Mouse (Mus musculus) megakaryocyte, embryonic 14.5 days (primary cell): ENCODE results near the gene Slc2a12. TPM values are rescaled to one million over a fixed set of nuclear protein-coding genes. Genes with fewer than 3 reads are reported as not detected.
A peak's percentile ranks its signal among the peaks of the same experiment; 100 is the strongest.

Experiments used
- H3K27me3 ChIP-seq: replicated peaks from 2 replicates; pipeline ENCODE3; 2012; ENCODE audit warnings: inconsistent platforms
- H3K36me3 ChIP-seq: replicated peaks from 2 replicates; pipeline ENCODE3; 2012; ENCODE audit warnings: low read length, inconsistent platforms, mixed read lengths
- H3K4me1 ChIP-seq: 2 replicates; pipeline ENCODE4 v1.6.1; 2012; ENCODE audit warnings: inconsistent platforms
- H3K4me3 ChIP-seq: replicated peaks from 2 replicates; pipeline ENCODE3; 2012; ENCODE audit warnings: moderate library complexity, mild to moderate bottlenecking, inconsistent platforms
- H3K9me3 ChIP-seq: 2 replicates; pipeline ENCODE4 v1.6.1; 2012; ENCODE audit warnings: inconsistent platforms
- FLI1 ChIP-seq: IDR thresholded peaks from 2 replicates; pipeline ENCODE4 v1.6.1; 2012; ENCODE audit warnings: low read length, inconsistent platforms, mixed read lengths
- GATA1 ChIP-seq: IDR thresholded peaks from 3 replicates; pipeline ENCODE4 v1.6.1; 2012; ENCODE audit warnings: mixed read lengths, low read length, inconsistent platforms, borderline replicate concordance
- polyA plus RNA-seq: library from polyadenylated mRNA; stranded (reverse); fragments of >175 nt; gene quantifications from 2 replicates; pipeline ENCODE4 v1.2.3, GENCODE M21; 2012; ENCODE audit warnings: low replicate concordance; ENCODE audit not compliant: insufficient read depth

Gene Slc2a12
- polyA plus RNA-seq, 1 experiment = not detected

DNA sequence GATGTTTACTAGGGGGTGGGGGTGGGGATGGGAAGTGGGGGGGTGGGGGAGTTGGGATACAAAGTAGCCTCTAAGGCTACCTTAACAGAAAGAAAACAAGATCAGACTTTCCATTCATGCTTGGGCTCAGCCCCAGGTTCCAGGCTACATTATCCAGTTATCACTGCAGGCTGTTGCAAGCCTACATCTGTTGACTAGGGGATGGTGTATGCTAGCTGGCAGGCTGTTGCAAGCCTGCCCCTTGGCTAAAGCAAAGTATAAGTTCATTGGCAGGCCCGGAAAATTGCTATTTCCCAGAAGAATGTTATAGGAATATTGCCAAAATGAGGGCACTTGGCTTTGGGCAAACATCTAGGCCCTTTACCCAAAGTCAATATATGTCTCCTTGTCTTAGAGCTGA, 16.0 kb upstream of the Slc2a12 start:
- TF ChIP-seq FLI1 (no peak), GATA1 (no peak)
- Histone ChIP-seq H3K9me3 (peaks cover 5% of the 10 kb centered on the region; the same call in 1 of the 2 replicates), H3K4me1 (no peaks in the 10 kb centered on the region), H3K36me3 (no peaks in the 10 kb centered on the region), H3K4me3 (no peak overlapping the region), H3K27me3 (no peaks in the 10 kb centered on the region)

DNA sequence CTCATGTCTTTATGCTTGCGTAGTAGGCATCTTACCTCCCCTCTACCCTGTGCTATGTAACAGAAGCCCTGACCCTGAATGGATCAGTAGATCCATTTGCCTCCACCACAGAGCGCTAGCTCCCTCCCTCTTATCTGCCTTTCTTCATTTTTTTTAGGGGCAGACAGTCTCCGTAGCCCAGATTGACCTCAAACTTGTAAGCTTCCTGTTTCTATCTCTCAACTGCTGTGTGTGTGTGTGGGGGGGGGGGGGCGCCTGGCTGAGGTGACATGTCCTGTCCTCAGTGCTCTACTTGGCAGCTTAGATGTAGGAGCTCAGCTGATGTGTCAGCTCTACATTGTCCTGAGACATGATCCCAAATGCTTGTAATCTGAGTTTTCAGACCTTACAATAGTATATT, 13.7 kb upstream of the Slc2a12 start:
- H3K9me3 ChIP-seq = peaks cover 5% of the 10 kb centered on the region; the same call in 1 of the 2 replicates
- no peaks in the 10 kb centered on the region for H3K36me3 ChIP-seq
- TF ChIP-seq GATA1 (no peak), FLI1 (no peak)
- no peak overlapping the region for H3K4me3 ChIP-seq
- no peaks in the 10 kb centered on the region for H3K27me3 ChIP-seq
- no peaks in the 10 kb centered on the region for H3K4me1 ChIP-seq

DNA sequence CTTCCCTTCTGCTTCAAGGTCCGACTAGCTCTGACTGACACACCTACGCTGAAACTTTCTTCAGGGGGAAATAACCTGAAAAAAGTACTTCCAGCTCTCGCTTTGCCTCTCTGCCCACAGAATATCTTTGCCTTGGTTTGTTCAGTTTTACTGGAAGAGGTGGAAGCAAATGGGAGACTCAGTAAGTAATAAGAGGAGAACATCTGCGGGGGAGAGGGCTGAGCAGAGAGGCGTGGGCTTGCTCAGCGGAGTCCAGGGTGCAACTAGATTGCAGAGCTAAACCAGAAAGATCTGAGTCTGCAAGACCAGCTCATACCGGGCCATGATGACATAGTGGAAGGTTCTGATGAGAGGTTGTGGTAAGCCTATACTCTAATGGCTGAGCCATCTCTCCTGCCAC, 13.3 kb upstream of the Slc2a12 start:
- H3K36me3 ChIP-seq = no peaks in the 10 kb centered on the region
- no peaks in the 10 kb centered on the region for H3K4me1 ChIP-seq
- H3K4me3 ChIP-seq = no peak overlapping the region
- no peaks in the 10 kb centered on the region for H3K27me3 ChIP-seq
- no peak for TF ChIP-seq FLI1
- no peak for TF ChIP-seq GATA1
- peaks cover 5% of the 10 kb centered on the region; the same call in 1 of the 2 replicates for H3K9me3 ChIP-seq

DNA sequence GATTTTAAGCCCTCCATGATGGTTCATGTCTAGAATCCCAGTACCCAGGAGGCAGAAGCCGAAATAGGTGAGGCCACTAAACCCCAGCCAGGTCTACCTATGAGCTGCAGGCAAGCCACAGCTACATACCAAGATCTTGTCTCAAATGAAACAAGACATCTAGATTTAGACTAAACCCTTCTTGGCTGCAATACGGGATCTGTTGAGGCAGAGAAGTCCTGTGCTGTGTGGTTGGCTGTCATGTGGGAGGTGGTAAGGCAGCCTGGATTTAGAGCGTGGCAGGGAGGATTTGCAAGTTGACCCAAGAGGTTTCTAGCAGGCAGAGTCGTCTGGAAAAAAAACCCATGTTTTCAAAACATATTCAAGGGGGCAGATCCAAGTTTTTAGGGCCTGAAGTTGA, 12.9 kb upstream of the Slc2a12 start:
- Histone ChIP-seq H3K4me3 (no peak overlapping the region), H3K9me3 (peaks cover 5% of the 10 kb centered on the region; the same call in 1 of the 2 replicates), H3K27me3 (no peaks in the 10 kb centered on the region), H3K36me3 (no peaks in the 10 kb centered on the region), H3K4me1 (no peaks in the 10 kb centered on the region)
- TF ChIP-seq FLI1 = no peak
- TF ChIP-seq GATA1 = no peak

DNA sequence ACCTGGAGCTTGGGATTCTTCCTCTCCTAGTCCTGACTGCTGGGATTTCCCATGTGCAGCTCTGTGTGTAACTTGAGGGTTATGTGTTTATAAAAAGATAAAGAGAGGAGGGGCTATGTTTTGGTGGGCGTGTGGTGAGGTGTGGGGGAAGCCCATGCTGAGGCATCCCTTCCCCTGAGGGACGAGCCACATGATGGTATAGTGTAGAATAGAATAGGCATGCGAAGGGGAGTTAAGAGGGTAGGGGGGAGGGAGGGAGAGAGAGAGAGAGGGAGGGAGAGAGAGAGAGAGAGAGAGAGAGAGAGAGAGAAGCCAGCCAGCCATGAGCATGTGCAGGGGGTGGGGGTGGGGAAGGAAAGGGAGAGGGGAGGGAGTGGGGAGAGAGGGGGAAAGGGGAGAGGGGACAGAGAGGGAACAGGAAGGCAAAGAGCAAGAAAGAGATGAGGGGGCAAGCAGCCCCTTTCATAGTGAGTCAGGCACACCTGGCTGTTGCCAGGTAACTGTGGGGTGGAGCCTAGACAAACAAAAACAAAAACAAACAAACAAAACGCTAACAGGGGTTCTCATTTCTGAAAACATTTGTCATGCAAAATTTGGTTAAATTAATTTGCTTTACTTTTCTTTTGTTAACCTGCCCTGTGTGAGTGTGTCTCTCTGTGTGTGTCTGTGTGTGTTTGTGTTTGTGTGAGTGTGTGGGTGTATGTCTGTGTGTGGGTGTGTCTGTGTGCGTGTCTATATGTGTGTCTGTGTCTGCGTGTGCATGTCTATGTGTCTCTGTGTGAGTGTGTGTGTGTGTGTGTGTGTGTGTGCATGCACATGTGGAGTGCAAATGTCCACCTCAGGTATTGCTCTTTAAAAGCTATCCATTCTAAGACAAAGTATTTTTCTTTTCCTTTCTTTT, 11.2 kb upstream of the Slc2a12 start:
- H3K4me1 ChIP-seq = no peaks in the 10 kb centered on the region
- H3K9me3 ChIP-seq = peaks cover 5% of the 10 kb centered on the region; the same call in 1 of the 2 replicates
- H3K36me3 ChIP-seq = no peaks in the 10 kb centered on the region
- TF ChIP-seq FLI1 (no peak), GATA1 (no peak)
- H3K27me3 ChIP-seq = no peaks in the 10 kb centered on the region
- no peak overlapping the region for H3K4me3 ChIP-seq

DNA sequence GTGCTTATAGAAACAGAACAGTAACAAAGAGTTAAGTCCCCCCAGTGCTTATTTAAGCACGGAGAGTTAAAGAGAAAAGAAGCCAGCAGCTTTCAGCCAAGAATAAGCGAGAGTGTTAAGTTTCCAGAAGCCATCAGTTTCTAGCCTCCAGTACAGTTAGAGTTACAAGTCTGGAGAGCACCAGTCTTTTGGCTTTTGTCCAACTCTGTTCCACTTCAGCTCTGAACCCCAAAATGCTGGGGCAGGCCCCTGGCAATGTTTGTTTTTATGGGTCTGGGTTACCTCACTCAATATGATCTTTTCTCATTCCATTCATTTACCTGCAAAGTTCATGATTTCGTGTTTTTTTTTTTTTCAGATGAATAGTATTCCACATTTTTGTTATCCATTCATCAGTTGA, 7.6 kb upstream of the Slc2a12 start:
- H3K36me3 ChIP-seq = no peaks in the 10 kb centered on the region
- no peaks in the 10 kb centered on the region for H3K9me3 ChIP-seq
- TF ChIP-seq FLI1 (no peak), GATA1 (no peak)
- H3K4me1 ChIP-seq = no peaks in the 10 kb centered on the region
- no peaks in the 10 kb centered on the region for H3K27me3 ChIP-seq
- H3K4me3 ChIP-seq = no peak overlapping the region

DNA sequence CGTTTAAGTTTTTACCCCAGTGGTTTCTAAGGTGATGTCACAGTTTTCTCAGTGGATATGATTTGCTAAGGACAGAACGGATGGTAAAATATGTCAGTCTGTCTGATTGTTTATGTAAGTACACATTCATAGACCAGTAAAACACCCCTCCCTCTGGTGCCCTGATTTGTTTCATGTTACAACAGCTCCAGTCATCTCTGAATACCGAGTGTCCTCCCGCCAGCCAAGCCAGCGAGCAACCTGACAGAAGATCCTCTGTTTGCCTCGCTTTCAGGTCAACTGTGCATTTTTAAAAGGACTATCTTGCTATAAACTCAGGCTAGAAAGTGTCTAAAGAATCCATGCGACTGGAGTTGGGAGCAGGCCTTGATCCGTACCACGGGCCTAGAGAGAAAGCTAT, 640 bp upstream of the Slc2a12 start:
- TF ChIP-seq GATA1 (no peak), FLI1 (no peak)
- Histone ChIP-seq H3K4me1 (peaks cover 15% of the 10 kb centered on the region), H3K36me3 (no peaks in the 10 kb centered on the region), H3K4me3 (no peak overlapping the region), H3K27me3 (peaks cover 23% of the 10 kb centered on the region), H3K9me3 (peaks cover 15% of the 10 kb centered on the region)

DNA sequence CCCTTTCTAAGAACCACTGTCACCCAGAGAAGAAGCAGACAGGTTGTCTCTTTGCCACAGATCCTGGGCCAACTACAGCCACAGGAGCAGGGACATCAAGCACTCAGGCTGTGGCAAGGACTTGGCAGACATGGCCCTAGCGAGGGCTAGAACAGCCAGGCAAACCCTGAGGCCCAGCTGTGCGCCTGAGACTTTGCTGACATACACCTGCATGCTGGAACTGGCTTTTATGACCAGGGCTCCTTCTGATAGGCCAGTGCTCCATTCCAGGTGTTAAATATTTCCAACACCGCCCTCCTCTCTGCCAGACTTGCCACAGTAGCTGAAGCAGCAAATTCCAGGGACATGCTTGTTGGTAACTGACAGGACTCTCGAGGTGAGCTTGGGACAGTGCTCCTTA, 3.9 kb downstream of the Slc2a12 start:
- H3K36me3 ChIP-seq = no peaks in the 10 kb centered on the region
- H3K27me3 ChIP-seq = peaks cover 21% of the 10 kb centered on the region
- peaks cover 15% of the 10 kb centered on the region for H3K9me3 ChIP-seq
- peak overlapping the region; percentile 16 for H3K4me3 ChIP-seq
- TF ChIP-seq FLI1 (no peak), GATA1 (no peak)
- peaks cover 16% of the 10 kb centered on the region for H3K4me1 ChIP-seq

DNA sequence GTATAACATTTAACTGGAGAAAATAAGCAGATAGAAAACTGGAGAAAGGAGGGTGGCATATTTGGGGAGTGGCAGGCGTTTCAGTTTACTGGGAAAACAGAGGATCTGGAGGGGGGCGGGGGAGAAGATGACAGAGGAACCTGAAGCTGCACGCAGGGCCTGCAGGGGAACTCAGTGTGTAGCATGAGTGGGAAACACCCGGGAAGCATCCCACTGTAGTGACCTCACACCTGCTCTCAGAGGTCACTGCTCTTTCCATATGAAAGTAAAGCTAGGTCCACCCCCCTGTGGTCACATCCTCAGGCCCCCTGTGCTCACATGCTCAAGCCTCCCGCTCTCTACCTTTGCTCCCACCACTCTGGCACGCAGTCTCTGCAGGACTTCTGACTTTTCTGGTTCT, 9.0 kb downstream of the Slc2a12 start:
- H3K27me3 ChIP-seq = no peaks in the 10 kb centered on the region
- H3K4me1 ChIP-seq = peaks cover 4% of the 10 kb centered on the region
- TF ChIP-seq GATA1 = no peak
- TF ChIP-seq FLI1 = no peak
- no peak overlapping the region for H3K4me3 ChIP-seq
- H3K36me3 ChIP-seq = no peaks in the 10 kb centered on the region
- peaks cover 3% of the 10 kb centered on the region; the same call in 1 of the 2 replicates for H3K9me3 ChIP-seq
